Mouse (Mus musculus): ENCODE measurements around the gene Gas7. TPM values are rescaled to one million over a fixed set of nuclear protein-coding genes. Genes with fewer than 3 reads are reported as not detected.

Gas7 gene
- polyA plus RNA-seq, 1 experiment = 2.1 TPM

DNA sequence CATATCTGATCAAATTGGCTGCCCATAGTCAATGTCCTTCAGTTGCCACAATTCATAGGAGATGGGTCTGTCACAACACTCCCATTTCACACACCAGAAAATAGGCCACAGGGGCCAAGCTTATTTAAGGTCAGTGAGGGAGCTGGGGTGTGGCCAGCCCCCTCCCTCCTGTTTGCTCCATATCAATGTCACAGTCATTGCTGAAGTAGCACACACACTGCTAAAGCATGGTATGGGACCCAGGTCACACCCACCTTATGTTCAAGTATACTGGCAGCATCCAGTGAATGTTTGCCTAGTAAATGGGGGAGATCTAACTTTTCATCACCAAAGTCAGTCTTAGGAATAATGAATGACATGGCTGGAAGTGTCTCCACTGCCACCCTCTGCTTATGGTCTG is 273.5 kb downstream of the Gas7 start:
- Histone ChIP-seq H3K27me3 (ENCODE audit: control insufficient read depth, insufficient read depth, low read length) (no peaks in the 10 kb centered on the region), H3K4me1 (ENCODE audit: control insufficient read depth, insufficient read depth, insufficient read length, low read length) (no peaks in the 10 kb centered on the region), H3K36me3 (ENCODE audit: control insufficient read depth, insufficient read depth, low read length) (no peaks in the 10 kb centered on the region), H3K4me3 (ENCODE audit: low read depth, low read length) (no peak overlapping the region), H3K27ac (ENCODE audit: insufficient read depth, low read depth, low read length) (no peak overlapping the region)
- TF ChIP-seq CTCF (IDR thresholded peaks at IDR 0.05; ENCODE audit: extremely low read depth, insufficient read length, insufficient replicate concordance, low read depth, low read length) = no peak
- TF ChIP-seq POLR2A (IDR thresholded peaks at IDR 0.05; ENCODE audit: low read depth, low read length) = no peak

DNA sequence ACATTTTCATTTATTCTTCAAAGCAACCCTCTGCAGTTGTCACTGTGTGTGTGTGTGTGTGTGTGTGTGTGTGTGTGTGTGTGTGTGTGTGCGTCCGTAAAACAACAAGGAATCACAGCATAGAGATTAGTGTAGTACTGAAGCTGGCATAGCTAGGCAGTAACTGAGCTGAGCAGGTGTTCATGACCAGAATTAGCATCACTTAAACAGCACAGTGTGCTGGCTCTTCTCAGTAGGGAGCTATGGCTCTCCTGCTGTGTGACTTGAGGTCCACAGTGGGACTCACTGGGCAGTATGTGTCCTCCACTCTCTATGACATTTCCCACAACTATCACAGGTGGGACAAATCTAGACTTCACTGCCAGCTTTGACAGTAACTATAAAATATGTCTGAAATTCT is 275.8 kb downstream of the Gas7 start:
- H3K27me3 ChIP-seq (ENCODE audit: control insufficient read depth, insufficient read depth, low read length) = no peaks in the 10 kb centered on the region
- 93% methylated on average over 2 of the region's 2 CpGs for WGBS
- no peaks in the 10 kb centered on the region for H3K4me1 ChIP-seq (ENCODE audit: control insufficient read depth, insufficient read depth, insufficient read length, low read length)
- TF ChIP-seq CTCF (IDR thresholded peaks at IDR 0.05; ENCODE audit: extremely low read depth, insufficient read length, insufficient replicate concordance, low read depth, low read length) = no peak
- H3K36me3 ChIP-seq (ENCODE audit: control insufficient read depth, insufficient read depth, low read length) = no peaks in the 10 kb centered on the region
- H3K4me3 ChIP-seq (ENCODE audit: low read depth, low read length) = no peak overlapping the region
- no peak overlapping the region for H3K27ac ChIP-seq (ENCODE audit: insufficient read depth, low read depth, low read length)

DNA sequence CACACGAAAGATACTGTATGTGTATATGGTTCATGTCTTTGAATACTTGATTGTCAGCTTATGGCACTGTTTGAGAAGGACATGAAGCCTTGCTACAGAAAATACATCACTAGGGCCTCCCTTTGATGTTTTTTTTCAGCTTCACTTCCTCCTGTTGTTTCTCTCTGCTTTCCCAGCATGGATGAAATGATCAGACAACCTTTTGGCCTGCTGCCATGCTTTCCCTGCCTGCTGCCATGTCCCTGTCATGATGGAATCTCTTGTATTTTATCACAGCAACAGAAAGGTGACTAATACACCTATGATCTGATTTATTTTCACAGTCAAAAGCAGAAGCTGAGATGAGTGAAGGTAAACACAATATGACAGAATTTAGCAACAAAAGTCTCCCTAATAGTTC is 278.5 kb downstream of the Gas7 start:
- Histone ChIP-seq H3K27ac (ENCODE audit: insufficient read depth, low read depth, low read length) (no peak overlapping the region), H3K36me3 (ENCODE audit: control insufficient read depth, insufficient read depth, low read length) (no peaks in the 10 kb centered on the region), H3K4me1 (ENCODE audit: control insufficient read depth, insufficient read depth, insufficient read length, low read length) (no peaks in the 10 kb centered on the region), H3K4me3 (ENCODE audit: low read depth, low read length) (no peak overlapping the region), H3K27me3 (ENCODE audit: control insufficient read depth, insufficient read depth, low read length) (no peaks in the 10 kb centered on the region)
- TF ChIP-seq CTCF (IDR thresholded peaks at IDR 0.05; ENCODE audit: extremely low read depth, insufficient read length, insufficient replicate concordance, low read depth, low read length) = no peak
- TF ChIP-seq POLR2A (IDR thresholded peaks at IDR 0.05; ENCODE audit: low read depth, low read length) = no peak
- WGBS = 74% methylated on average over 1 of the region's 1 CpGs

DNA sequence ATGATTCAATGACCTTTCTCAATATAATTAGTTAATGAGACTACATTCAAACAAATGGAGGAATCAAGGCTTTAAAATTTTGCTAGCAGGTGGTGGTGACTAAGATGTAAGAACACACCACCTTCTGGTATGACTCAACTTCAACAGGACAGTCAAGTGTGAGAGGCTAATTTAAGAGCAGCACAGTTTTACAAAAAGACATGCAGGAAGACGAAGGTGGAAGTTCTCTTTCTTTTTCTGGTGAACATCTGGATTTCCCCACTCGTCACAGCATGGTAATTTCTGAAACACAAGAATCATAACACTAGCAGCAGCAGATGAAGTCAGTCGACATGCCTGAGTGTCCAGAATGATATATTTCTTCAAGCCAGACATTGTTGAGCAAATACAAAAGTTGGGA is 279.4 kb downstream of the Gas7 start:
- 70% methylated on average over 3 of the region's 3 CpGs for WGBS
- TF ChIP-seq CTCF (IDR thresholded peaks at IDR 0.05; ENCODE audit: extremely low read depth, insufficient read length, insufficient replicate concordance, low read depth, low read length) = no peak
- TF ChIP-seq POLR2A (IDR thresholded peaks at IDR 0.05; ENCODE audit: low read depth, low read length) = no peak

DNA sequence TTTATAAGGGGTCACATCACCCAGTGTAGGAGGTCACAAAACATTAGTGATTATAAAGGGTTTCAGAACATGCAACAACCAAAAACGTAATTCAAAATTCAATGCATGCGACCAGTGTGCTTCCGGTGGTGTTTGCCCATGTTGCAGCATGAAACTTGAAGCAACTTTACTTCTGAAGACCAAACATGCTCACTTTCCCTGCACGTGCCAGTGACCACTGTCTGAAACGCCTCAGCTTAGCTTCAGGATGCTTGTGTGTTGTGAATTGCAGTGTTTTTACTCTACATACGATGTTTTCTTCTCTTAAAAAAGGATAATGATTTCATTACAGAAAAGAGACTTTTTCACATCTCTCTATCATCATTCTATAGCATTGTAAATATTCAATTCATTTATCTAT is 283.1 kb downstream of the Gas7 start:
- Histone ChIP-seq H3K4me1 (ENCODE audit: control insufficient read depth, insufficient read depth, insufficient read length, low read length) (no peaks in the 10 kb centered on the region), H3K27me3 (ENCODE audit: control insufficient read depth, insufficient read depth, low read length) (no peaks in the 10 kb centered on the region), H3K36me3 (ENCODE audit: control insufficient read depth, insufficient read depth, low read length) (no peaks in the 10 kb centered on the region), H3K4me3 (ENCODE audit: low read depth, low read length) (no peak overlapping the region), H3K27ac (ENCODE audit: insufficient read depth, low read depth, low read length) (no peak overlapping the region)
- TF ChIP-seq CTCF (IDR thresholded peaks at IDR 0.05; ENCODE audit: extremely low read depth, insufficient read length, insufficient replicate concordance, low read depth, low read length) (no peak), POLR2A (IDR thresholded peaks at IDR 0.05; ENCODE audit: low read depth, low read length) (no peak)
- WGBS = 72% methylated on average over 6 of the region's 6 CpGs

More for the DNA sequence above, 279.4 kb downstream of the Gas7 start:
- H3K4me1 ChIP-seq (ENCODE audit: control insufficient read depth, insufficient read depth, insufficient read length, low read length) = no peaks in the 10 kb centered on the region
- no peak overlapping the region for H3K27ac ChIP-seq (ENCODE audit: insufficient read depth, low read depth, low read length)
- no peaks in the 10 kb centered on the region for H3K27me3 ChIP-seq (ENCODE audit: control insufficient read depth, insufficient read depth, low read length)
- no peak overlapping the region for H3K4me3 ChIP-seq (ENCODE audit: low read depth, low read length)
- H3K36me3 ChIP-seq (ENCODE audit: control insufficient read depth, insufficient read depth, low read length) = no peaks in the 10 kb centered on the region

Other genes with a start within 250 kb of the Gas7 start
- gene Myh4, start 217.4 kb upstream of the Gas7 start, polyA plus RNA-seq (2012; rRNA removed) = not detected in 2 replicates
- gene Myh8, start 178.3 kb upstream of the Gas7 start, polyA plus RNA-seq (2012; rRNA removed) = not detected in 2 replicates
- gene Myh13, start 133.8 kb upstream of the Gas7 start, polyA plus RNA-seq (2012; rRNA removed) = not detected in 2 replicates
- not detected in 2 replicates for gene Rcvrn, start 239.9 kb downstream of the Gas7 start, polyA plus RNA-seq (2012; rRNA removed)